Mouse (Mus musculus) right cerebral cortex, adult 18-20 months (tissue): Measurements from ENCODE around the gene Armcx2.
"Not testable (repeated sequence)": the region's sequence is repeated elsewhere in the genome, so short reads cannot be mapped to it uniquely, and the experiment has no call there.

Experiments used
- DNase-seq: peaks from one replicate; pipeline ENCODE4 v3.0.0; 2022; ENCODE audit warnings: mixed read lengths

Armcx2 gene

GRCm38 (mm10) chrX:134808755-134809224 is at the start of gene Armcx2:
Gene Armcx2 (minus strand): TSS chrX:134809221.
- DNase-seq = peak; percentile 56

GRCm38 (mm10) chrX:134849662-134850061 is 40.6 kb upstream of the Armcx2 start:
- no peak for DNase-seq

- DNase-seq = no peak
Measured at GRCm38 (mm10) chrX:134844424-134844823, 35.4 kb upstream of the Armcx2 start.

GRCm38 (mm10) chrX:134830508-134830907 is 21.5 kb upstream of the Armcx2 start:
- DNase-seq = no peak

- peak; percentile 39 for DNase-seq
Measured at GRCm38 (mm10) chrX:134807833-134808754, 927 bp downstream of the Armcx2 start.

- DNase-seq = no peak
Measured at GRCm38 (mm10) chrX:134787728-134788127, 21.3 kb downstream of the Armcx2 start.

GRCm38 (mm10) chrX:134763428-134764198 is 45.4 kb downstream of the Armcx2 start:
- not testable (repeated sequence) for DNase-seq

- no peak for DNase-seq
Measured at GRCm38 (mm10) chrX:134757293-134757995, 51.6 kb downstream of the Armcx2 start.

- DNase-seq = peak; percentile 62
Measured at GRCm38 (mm10) chrX:134756434-134757292, 52.4 kb downstream of the Armcx2 start, which contains the start of gene Armcx3. Gene Armcx3 (plus strand): TSS chrX:134756595.
